Mouse (Mus musculus) bone marrow, adult 2 months (tissue): ENCODE measurements at regions not wholly inside any gene's neighbourhood (a gene's known extent, or its start where the extent isn't known, plus 50 kb on each side); places are given as distances from the start of the nearest gene placed in this dataset.
"Not testable (repeated sequence)": the region's sequence is repeated elsewhere in the genome, so short reads cannot be mapped to it uniquely, and the experiment has no call there.

Experiments used
- CTCF ChIP-seq: fragments of 200-500 bp; IDR thresholded peaks from 2 replicates; pipeline ENCODE4 v1.5.1; 2011; ENCODE audit warnings: low read length, control low read depth; ENCODE audit not compliant: control insufficient read depth, insufficient read depth
- POLR2A ChIP-seq: fragments of 200-500 bp; IDR thresholded peaks from 2 replicates; pipeline ENCODE4 v1.6.1; 2011; ENCODE audit warnings: low read depth, mild to moderate bottlenecking, control low read depth, low read length, borderline replicate concordance; ENCODE audit not compliant: control insufficient read depth

DNA sequence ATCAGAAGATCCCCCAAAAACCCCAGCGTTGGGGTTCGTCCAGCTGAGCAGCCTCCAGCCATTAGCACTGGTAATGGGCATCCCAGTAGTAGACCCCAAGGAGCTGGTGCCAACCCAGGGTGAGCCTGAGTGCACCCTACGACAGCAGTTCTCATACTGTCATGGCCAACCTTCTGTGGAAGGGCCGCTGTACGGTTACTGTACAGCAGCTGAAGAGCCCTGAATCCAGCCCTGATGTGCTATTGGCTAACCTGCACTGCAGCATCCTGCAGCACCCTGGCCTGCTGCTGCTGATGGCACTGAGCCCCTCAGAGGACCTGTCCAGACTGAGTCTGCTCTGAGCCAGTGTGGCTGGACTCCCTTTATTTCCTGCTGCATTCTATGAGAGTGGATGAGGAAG lies 53.9 kb upstream of the Fcho1 start:
- not testable (repeated sequence) for TF ChIP-seq POLR2A, CTCF
